Mouse (Mus musculus) testis, postnatal 14 days (tissue): ENCODE measurements around the gene Dock8.
"Not testable (repeated sequence)": the region's sequence is repeated elsewhere in the genome, so short reads cannot be mapped to it uniquely, and the experiment has no call there.

Experiments used
- DNase-seq: peaks from one replicate; pipeline ENCODE4 v3.0.0; 2021; ENCODE audit warnings: low spot score

The Dock8 gene

DNA sequence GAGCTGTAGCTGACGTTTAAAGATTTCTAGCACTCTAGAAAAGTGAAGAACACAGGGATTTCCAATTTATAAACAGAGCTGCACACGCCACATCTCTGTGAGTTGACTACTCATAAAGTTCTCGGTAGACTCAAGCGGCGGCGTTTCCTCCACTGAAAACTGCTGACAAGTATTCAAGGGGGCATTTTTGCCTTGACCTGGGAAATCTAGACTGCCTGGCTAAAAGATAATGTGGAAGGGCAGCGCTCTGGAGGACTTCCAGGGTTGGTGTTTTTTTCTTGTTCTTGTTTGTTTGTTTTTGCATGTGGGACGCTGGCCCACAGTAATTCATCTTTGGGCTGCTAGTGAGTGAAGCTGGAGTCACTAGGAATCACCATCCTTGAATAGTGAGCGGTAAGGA, 819 bp downstream of the Dock8 start:
- peak; percentile 25 for DNase-seq

GRCm38 (mm10) chr19:25002032-25002431, 2.7 kb downstream of the Dock8 start:
- no peak for DNase-seq

- DNase-seq: no peak
Measured at GRCm38 (mm10) chr19:25002828-25003227, 3.5 kb downstream of the Dock8 start.

DNA sequence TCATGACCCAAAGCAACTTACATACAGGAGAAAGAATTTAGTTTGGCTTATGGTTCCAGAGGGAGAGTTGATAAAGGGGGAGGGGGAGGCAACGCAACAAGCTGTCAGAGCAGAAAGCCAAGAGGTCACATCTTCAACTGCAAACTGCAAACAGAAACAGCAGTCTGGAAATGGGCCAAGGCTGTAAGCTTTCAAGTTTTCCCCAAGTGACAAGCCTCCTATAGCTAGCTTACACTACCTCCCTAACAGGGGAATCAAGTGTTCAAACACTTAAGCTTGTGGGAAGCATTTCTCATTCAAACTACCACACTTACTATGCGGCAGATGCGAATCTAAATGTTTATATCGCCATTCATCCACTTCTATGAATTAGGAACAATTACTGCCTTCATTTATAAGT, 4.5 kb downstream of the Dock8 start:
- DNase-seq: no peak

GRCm38 (mm10) chr19:25006686-25007085, 7.4 kb downstream of the Dock8 start:
- no peak for DNase-seq

- no peak for DNase-seq
Measured at GRCm38 (mm10) chr19:25008509-25008908, 9.2 kb downstream of the Dock8 start.

DNA sequence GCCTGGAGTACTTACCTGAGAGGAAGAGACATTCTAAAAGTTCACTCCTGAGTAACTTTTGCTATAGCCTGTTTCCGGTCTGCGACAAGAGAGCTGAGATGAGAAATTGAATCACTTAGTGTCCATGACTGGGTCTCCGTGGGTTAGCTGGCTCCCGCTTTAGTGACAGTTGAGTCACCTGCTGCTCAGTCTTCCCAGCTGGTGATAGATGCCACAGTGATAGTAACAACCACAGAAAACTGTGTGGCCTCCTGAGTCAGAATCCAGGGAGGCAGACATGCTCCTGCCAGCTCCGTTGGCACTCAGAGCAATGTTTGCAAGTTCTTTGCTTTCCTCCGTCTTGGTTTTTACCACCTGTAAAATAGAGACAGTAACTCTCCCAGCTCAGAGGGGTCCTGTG, 23.4 kb downstream of the Dock8 start:
- no peak for DNase-seq

DNA sequence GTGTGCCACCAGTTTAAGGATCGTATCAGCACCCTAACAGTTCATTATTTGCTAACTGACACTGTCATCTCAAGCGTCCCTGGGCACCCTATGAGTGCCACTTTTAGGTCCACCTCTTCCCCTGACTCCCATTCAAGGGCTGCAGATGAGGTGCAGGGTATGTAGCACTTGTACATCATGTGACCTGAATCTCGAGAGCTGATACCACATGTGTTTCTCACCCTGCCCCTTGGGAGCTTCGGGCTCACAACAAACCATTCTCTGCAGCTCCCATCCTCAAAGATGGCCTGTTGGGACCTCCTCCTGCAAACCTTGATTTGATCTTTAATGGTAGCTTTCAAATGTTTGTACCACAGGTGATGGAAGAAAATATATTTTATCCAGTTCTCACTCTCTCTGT, 32.4 kb downstream of the Dock8 start:
- no peak for DNase-seq

GRCm38 (mm10) chr19:25033008-25033407, 33.7 kb downstream of the Dock8 start:
- not testable (repeated sequence) for DNase-seq

DNA sequence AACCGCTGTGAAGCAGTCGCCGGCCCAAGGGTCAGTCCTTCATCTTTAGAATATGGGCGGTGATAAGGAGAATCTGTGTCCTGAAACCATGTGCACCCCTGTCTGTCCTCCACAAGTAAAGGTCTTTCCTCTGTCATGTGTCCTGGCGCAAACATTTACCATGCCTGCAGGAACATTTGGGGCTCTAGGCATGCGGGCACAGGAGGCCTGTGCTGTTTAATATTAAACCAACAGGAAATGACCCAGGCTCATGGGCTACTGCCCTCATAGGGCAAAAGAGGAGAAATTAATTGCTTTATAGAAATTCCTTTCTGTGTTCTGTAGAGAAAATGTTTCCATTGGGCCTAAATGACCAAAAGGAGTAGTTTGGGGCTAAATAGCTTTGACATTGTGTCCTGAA, 36.5 kb downstream of the Dock8 start:
- DNase-seq: no peak

- no peak for DNase-seq
Measured at GRCm38 (mm10) chr19:25036784-25037183, 37.5 kb downstream of the Dock8 start.

GRCm38 (mm10) chr19:25037249-25037648, 37.9 kb downstream of the Dock8 start:
- no peak for DNase-seq

- DNase-seq: no peak
Measured at GRCm38 (mm10) chr19:25038293-25038692, 39.0 kb downstream of the Dock8 start.

GRCm38 (mm10) chr19:25041209-25041608, 41.9 kb downstream of the Dock8 start:
- no peak for DNase-seq

DNA sequence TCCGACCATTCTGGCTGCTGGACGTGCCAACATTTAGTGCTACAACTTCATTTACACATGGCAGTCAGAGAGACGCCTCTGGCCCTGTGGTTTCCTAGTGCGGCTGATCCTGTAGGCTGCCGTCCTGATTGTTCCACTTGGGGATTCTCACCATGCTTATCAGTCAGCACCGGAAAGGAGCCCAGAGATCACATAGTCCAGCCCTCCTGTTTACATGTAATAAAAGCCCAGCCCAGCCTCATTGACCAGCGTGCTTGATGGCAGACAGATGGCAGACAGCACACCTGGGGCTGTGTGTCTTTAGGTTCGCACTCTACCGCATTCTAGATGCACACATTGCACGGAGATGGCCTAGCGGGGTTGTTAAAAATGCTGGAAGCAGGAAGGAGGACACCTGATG, 43.6 kb downstream of the Dock8 start:
- DNase-seq: no peak

- no peak for DNase-seq
Measured at GRCm38 (mm10) chr19:25044057-25044456, 44.7 kb downstream of the Dock8 start.

GRCm38 (mm10) chr19:25052355-25052754, 53.0 kb downstream of the Dock8 start:
- no peak for DNase-seq

- no peak for DNase-seq
Measured at GRCm38 (mm10) chr19:25053152-25053551, 53.8 kb downstream of the Dock8 start.

- DNase-seq: no peak
Measured at GRCm38 (mm10) chr19:25055025-25055424, 55.7 kb downstream of the Dock8 start.

- no peak for DNase-seq
Measured at GRCm38 (mm10) chr19:25055559-25055958, 56.2 kb downstream of the Dock8 start.

- no peak for DNase-seq
Measured at GRCm38 (mm10) chr19:25056224-25056623, 56.9 kb downstream of the Dock8 start.

DNA sequence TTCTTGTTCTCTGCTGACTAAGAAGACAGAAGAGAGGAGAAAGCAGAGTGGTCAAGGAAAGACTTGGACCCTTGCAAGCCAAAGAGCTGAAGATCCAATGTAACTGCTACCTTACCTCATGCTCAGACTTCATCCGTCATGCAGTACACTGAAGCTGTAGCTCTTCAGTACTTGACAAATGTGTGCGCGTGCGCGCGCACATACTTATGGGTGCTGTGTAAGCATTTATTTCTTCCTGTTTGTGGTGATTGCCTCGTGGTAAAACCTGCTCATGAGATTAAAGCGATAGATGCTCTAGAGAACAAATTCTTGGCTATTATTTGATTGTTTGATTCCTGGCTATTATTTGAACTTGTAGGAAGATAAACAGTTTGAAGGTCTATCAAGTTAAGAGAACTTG, 58.5 kb downstream of the Dock8 start:
- no peak for DNase-seq

DNA sequence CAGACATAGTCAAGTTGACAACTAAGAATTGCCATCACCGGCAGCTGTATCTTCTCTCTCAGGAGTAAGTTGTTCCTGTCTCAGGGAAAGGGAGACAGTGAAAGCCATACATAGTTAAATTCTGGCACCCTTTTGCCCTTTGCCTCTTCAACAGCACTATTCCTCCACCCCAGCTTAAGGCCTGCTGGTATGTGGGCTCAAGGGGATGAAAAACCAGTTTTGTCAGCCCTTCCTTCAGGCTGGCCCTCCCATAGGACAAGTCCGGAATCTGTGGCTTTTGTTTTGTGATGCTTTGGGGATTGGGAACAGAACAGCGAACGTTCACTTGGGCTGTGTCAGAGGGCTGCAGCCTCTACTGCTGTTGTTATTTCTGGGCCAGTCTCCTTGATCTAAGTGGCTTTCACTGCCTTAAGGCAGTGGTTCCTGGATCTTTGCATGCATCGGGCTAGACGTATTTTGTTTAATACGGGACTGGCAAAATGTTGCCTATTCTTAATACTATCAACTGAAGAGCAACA, 60.6 kb downstream of the Dock8 start:
- no peak for DNase-seq

DNA sequence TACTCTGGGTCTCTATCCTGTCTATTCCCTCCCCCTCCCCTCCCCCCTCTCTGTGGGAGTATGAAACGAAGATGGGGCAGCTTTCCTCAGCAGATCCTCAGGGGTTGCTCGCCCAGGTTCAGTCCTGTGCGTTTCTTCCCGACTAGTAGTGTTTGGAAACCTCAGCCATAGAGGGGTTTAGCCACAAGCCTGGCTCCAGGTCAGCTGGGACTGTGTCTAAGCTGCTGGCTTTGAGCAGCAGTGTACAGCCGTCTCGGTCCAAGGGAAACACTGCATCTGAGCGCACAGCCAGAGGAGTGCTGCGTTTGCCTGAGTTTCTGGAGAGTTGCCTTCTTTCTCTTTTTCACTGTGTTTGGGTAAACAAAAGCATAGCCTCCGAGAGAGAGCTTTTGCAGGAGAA, 61.0 kb downstream of the Dock8 start:
- DNase-seq: peak; percentile 16
